8 mouse cellular contexts compared by ENCODE assay signal in genomic region chr4:132398045-132398774, GRCm38 (mm10). TPM values are rescaled to one million over a fixed set of nuclear protein-coding genes. Genes with fewer than 3 reads are reported as not detected.
DNase-seq lines count a peak whose midpoint lies in the region; ATAC-seq and TF ChIP-seq lines count a peak whose summit lies in the region.

No protein-coding gene starts in this region.

- peak overlapping the region; percentile 73 for H3K4me3 ChIP-seq in gastrocnemius, adult 2 months
- no peak overlapping the region for H3K4me3 ChIP-seq in hindbrain, embryonic 13.5 days
- H3K4me3 ChIP-seq in midbrain, embryonic 14.5 days (replicated peaks; ENCODE audit: low read depth, low read length) = no peak overlapping the region

- peaks cover 12% of the 10 kb centered on the region for H3K4me1 ChIP-seq in hindbrain, embryonic 13.5 days (replicated peaks)
- 0 out of 2 replicates have a peak, but pooled peaks cover 2% of the 10 kb centered on the region for H3K4me1 ChIP-seq in midbrain, embryonic 14.5 days (ENCODE audit: control insufficient read depth, insufficient read depth, low read length)

- no peak overlapping the region for H3K9ac ChIP-seq in hindbrain, embryonic 13.5 days
- H3K9ac ChIP-seq in midbrain, embryonic 14.5 days (replicated peaks; ENCODE audit: low read length) = no peak overlapping the region

- DNase-seq in R1 (ENCODE audit: low read depth, low spot score) (peak; percentile 93), liver (peak; percentile 82)
- peak; percentile 62 for DNase-seq in c-Kit-positive CD71-positive TER-119-negative erythroid progenitor cells, embryonic 14.5 days (ENCODE audit: low read depth)
- DNase-seq in gastrocnemius, adult 2 months = peak; percentile 82
- peak; percentile 54 for DNase-seq in midbrain, embryonic 14.5 days
- peak; percentile 69 for DNase-seq in testis, postnatal 10 days (ENCODE audit: low spot score)
- DNase-seq in cerebellum, postnatal 36 days = no peak

- no peaks in the 10 kb centered on the region for H3K9me3 ChIP-seq in hindbrain, embryonic 13.5 days
- H3K9me3 ChIP-seq in midbrain, embryonic 14.5 days (ENCODE audit: control insufficient read depth, low read length) = no peaks in the 10 kb centered on the region

- intact Hi-C loops in gastrocnemius, adult 2 months (cut with DNase I) = no loop called here

- TF ChIP-seq CTCF in gastrocnemius, adult 2 months (IDR thresholded peaks at IDR 0.05) = no peak

- ATAC-seq in hindbrain, embryonic 13.5 days (ENCODE audit: low FRiP score) = no peak
- ATAC-seq in midbrain, embryonic 14.5 days (ENCODE audit: low FRiP score, low TSS enrichment) = no peak

- WGBS in hindbrain, embryonic 13.5 days = 41% methylated on average over 11 of the region's 11 CpGs
- WGBS in midbrain, embryonic 14.5 days = 40% methylated on average over 11 of the region's 11 CpGs

- H3K27ac ChIP-seq in gastrocnemius, adult 2 months = peak overlapping the region; percentile 78
- H3K27ac ChIP-seq in hindbrain, embryonic 13.5 days = no peak overlapping the region; the same call in 1 of the 2 replicates
- 0 out of 2 replicates have a peak overlapping the region, but pooled peaks have one; percentile 32 for H3K27ac ChIP-seq in midbrain, embryonic 14.5 days (replicated peaks; ENCODE audit: low read depth, low read length)

- no peaks in the 10 kb centered on the region for H3K27me3 ChIP-seq in hindbrain, embryonic 13.5 days
- no peaks in the 10 kb centered on the region for H3K27me3 ChIP-seq in midbrain, embryonic 14.5 days (ENCODE audit: control insufficient read depth, insufficient read depth, low read length)

- H3K4me2 ChIP-seq in hindbrain, embryonic 13.5 days = peak overlapping the region; percentile 34
- peak overlapping the region; percentile 28 for H3K4me2 ChIP-seq in midbrain, embryonic 14.5 days (ENCODE audit: low read length)

- H3K36me3 ChIP-seq in hindbrain, embryonic 13.5 days = no peaks in the 10 kb centered on the region
- no peaks in the 10 kb centered on the region for H3K36me3 ChIP-seq in midbrain, embryonic 14.5 days (ENCODE audit: control insufficient read depth, insufficient read depth, low read length)

RNA-seq across cellular contexts. Expression of gene Phactr4, which starts 24.1 kb away (rescaled TPM):
- 10 to 100 TPM; 14.6 to 15.6 TPM for total RNA-seq in gastrocnemius, adult 2 months (2021)
- polyA plus RNA-seq in hindbrain, embryonic 13.5 days (2015; fragmentation: Nextera tagmentation; extraction: Ambion mirVana) = 10.5 and 11.5 TPM in 2 replicates
- polyA plus RNA-seq in midbrain, embryonic 14.5 days (2014; fragmentation: Nextera tagmentation; extraction: Ambion mirVana) = 7.4 and 11.1 TPM in 2 replicates

RNA-seq across cellular contexts. Expression of gene Rcc1, which starts 44.8 kb away (rescaled TPM):
- total RNA-seq in gastrocnemius, adult 2 months (2021) = 1 to 10 TPM; 7.7 to 7.8 TPM
- polyA plus RNA-seq in hindbrain, embryonic 13.5 days (2015; fragmentation: Nextera tagmentation; extraction: Ambion mirVana) = 37.2 and 42.1 TPM in 2 replicates
- 26.4 and 28.6 TPM in 2 replicates for polyA plus RNA-seq in midbrain, embryonic 14.5 days (2014; fragmentation: Nextera tagmentation; extraction: Ambion mirVana)

Comparison
In these comparisons a context has a peak if more than half of its experiments do, and no peak if none do; other contexts are left out.
1. DNase-seq: peak in R1 (single experiment), c-Kit-positive CD71-positive TER-119-negative erythroid progenitor cells, embryonic 14.5 days (single experiment), gastrocnemius, adult 2 months (single experiment), liver (single experiment), midbrain, embryonic 14.5 days (single experiment) and testis, postnatal 10 days (single experiment); none in cerebellum, postnatal 36 days (0 of 2).